Mouse (Mus musculus) urinary bladder, postnatal 14 days (tissue): ENCODE results near the gene Baz2b.
"Not testable (repeated sequence)": the region's sequence is repeated elsewhere in the genome, so short reads cannot be mapped to it uniquely, and the experiment has no call there.

Experiments
- DNase-seq: peaks from one replicate; pipeline ENCODE4 v3.0.0; 2021; ENCODE audit warnings: low spot score

Gene Baz2b

GRCm38 (mm10) chr2:59862618-59863017, 347.0 kb downstream of the Baz2b start:
- DNase-seq = no peak

- no peak for DNase-seq
Measured at GRCm38 (mm10) chr2:59854363-59854762, 355.3 kb downstream of the Baz2b start.

GRCm38 (mm10) chr2:59853543-59853942, 356.1 kb downstream of the Baz2b start:
- DNase-seq = no peak

GRCm38 (mm10) chr2:59852916-59853315, 356.7 kb downstream of the Baz2b start:
- no peak for DNase-seq

DNA sequence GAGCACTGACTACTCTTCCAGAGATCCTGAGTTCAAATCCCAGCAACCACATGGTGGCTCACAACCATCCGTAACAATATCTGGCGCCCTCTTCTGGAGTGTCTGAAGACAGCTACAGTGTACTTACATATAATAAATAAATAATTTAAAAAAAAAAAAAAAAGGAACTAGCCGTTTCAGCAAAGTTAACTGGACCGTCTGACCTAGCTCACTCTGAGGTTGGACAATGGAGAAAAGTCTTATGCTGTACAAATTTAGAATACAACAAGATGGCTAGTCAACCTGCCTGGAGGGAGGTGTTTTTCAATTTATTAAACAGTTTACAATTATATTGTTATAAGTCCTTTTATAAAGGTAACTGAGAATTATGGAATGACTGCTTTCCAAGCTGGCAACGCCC, 357.8 kb downstream of the Baz2b start:
- not testable (repeated sequence) for DNase-seq
